Mouse (Mus musculus) B cell, adult 67 days (primary cell): Measurements from ENCODE around the gene Pagr1b. TPM values are rescaled to one million over a fixed set of nuclear protein-coding genes. Genes with fewer than 3 reads are reported as not detected.

Experiments used
- total RNA-seq, 2 experiments: library from RNA; stranded (reverse); gene quantifications; 4 replicates each; pipeline ENCODE4 v1.2.4; 2023

Gene Pagr1b
- total RNA-seq = 1 to 10 TPM in 1 of 2 experiments, not detected in 1; 2.8 TPM

DNA sequence TGATC lies at the start of gene Pagr1b:
TSS of gene Pagr1b (minus strand) at position 4 of the 5 bp plus-strand sequence.

GRCm38 (mm10) chr7:127041851-127042672 lies 25.8 kb upstream of the Pagr1b start, which contains the start of gene Kif22:
Kif22 (minus strand) TSS chr7:127042471.

GRCm38 (mm10) chr7:127026984-127027726 lies 10.9 kb upstream of the Pagr1b start, which contains the start of gene Maz:
Maz (minus strand) TSS chr7:127027037.

GRCm38 (mm10) chr7:127020901-127021562 lies 4.7 kb upstream of the Pagr1b start, which contains the start of the genes Gm42742 and Prrt2:
Gm42742 (minus strand) TSS chr7:127021097.
Prrt2 (minus strand) TSS chr7:127021211.

GRCm38 (mm10) chr7:127016971-127017949 lies 976 bp upstream of the Pagr1b start, which contains the start of gene Pagr1a:
Pagr1a (minus strand) TSS chr7:127017352.

DNA sequence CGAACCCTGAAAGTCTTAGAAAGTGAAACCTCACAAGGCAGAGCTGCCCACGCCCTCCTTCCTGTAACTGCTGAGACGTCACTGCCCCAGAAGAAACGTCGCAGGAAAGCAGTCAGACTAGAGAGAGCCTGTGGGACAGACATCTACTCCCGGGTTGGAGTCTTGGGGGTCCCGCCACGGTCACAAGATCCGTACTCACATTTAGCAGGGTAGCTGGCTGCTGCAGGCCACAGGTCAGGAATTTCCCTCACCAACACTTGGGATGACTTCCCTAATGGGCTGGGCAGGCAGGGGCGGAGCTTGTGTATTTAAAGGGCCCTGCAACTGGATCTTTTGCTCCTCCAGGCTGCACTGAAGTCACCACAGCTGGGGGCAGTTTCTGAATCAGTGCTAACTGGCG lies 2.0 kb downstream of the Pagr1b start, which contains the start of gene Mvp:
TSS of gene Mvp (minus strand) at position 302 of the 400 bp plus-strand sequence.

DNA sequence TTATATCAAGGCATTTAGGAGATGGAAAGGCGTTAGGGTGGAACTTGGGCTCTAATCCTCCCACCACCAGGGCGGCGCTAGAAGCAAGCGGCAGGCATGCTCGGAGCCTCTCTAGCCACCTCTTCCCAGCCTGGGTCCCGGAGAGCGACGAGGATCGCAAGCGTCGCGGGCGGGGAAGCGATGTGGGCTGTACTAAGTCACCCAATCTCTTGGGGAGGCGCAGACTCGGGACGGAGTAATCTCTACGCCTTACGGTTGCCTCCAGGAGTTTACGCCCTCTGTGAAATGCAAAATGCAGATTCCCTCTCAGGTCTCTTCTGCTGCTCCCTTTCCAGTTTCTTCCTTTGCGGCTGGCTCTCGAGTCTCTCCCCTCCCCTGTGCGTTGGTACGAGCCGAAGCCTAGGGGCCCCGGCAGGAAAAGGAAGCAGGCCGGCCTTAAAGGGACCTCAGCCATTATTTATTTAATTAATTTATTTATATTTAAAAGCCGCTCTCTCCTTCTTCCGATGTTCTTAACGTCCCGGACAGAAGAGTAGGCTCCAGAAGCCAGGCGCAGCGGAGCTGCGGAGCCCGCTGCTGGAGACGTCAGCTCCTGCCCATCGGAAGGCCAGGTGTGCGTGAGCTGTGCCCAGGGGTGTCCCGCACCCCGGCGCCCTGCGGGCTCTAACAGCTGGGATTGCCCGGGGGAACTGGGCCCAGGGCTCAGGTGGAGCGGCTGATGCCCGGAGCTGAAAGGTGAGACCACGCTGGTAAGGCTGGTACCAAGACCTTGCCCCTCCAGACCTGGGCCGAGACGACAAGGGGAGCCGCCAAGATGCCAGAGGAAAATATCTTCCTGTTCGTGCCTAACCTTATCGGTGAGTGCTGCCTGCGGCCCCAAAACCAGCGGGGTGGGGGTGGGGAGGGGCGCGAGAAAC lies 40.1 kb downstream of the Pagr1b start, which contains the start of gene Cdiptos:
TSS of gene Cdiptos (minus strand) at position 149 of the 917 bp plus-strand sequence.

DNA sequence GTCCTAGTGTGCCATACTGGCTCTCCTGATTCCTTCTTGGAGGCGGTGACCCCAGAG lies 40.6 kb downstream of the Pagr1b start, which contains the start of gene Cdipt:
TSS of gene Cdipt (plus strand) at position 22 of the 57 bp plus-strand sequence.

Other genes starting within 250 kb of the Pagr1b start
- gene Ypel3, start 239.5 kb downstream of the Pagr1b start, total RNA-seq = 100 to 1,000 TPM; 274 to 280 TPM
- 10 to 100 TPM; 11.8 to 12.3 TPM for gene Tbx6, start 235.0 kb downstream of the Pagr1b start, total RNA-seq
- 100 to 1,000 TPM; 276 to 290 TPM for gene Ppp4c, start 224.0 kb downstream of the Pagr1b start, total RNA-seq
- not detected for gene Fam57b, start 218.8 kb downstream of the Pagr1b start, total RNA-seq
- gene 4930451I11Rik, start 184.8 kb downstream of the Pagr1b start, total RNA-seq = not detected
- not detected for gene Doc2a, start 169.1 kb downstream of the Pagr1b start, total RNA-seq
- gene Hirip3, start 154.5 kb downstream of the Pagr1b start, total RNA-seq = 10 to 100 TPM; 26.6 to 34.7 TPM
- gene Ino80e, start 154.1 kb downstream of the Pagr1b start, total RNA-seq = 10 to 100 TPM; 93.9 to 94.9 TPM
- gene Taok2, start 131.8 kb downstream of the Pagr1b start, total RNA-seq = 100 to 1,000 TPM in 1 of 2 experiments, 10 to 100 TPM in 1; 99.5 to 101 TPM
- gene Tmem219, start 93.6 kb downstream of the Pagr1b start, total RNA-seq = 10 to 100 TPM; 48.7 to 52.4 TPM
- 10 to 100 TPM; 43.5 to 46.3 TPM for gene Kctd13, start 87.6 kb downstream of the Pagr1b start, total RNA-seq
- not detected for gene Asphd1, start 66.9 kb downstream of the Pagr1b start, total RNA-seq
- gene Sez6l2, start 65.9 kb downstream of the Pagr1b start, total RNA-seq = 1 to 10 TPM; 6.3 to 7.0 TPM
- gene Cdipt, start 40.6 kb downstream of the Pagr1b start, total RNA-seq = 10 to 100 TPM; 78.8 to 82.2 TPM
- 1 to 10 TPM in 1 of 2 experiments, under 1 TPM in 1; 0.81 to 1.7 TPM for gene Cdiptos, start 40.4 kb downstream of the Pagr1b start, total RNA-seq
- 10 to 100 TPM; 48.6 to 50.8 TPM for gene Mvp, start 1.9 kb downstream of the Pagr1b start, total RNA-seq
- gene Pagr1a, start 868 bp upstream of the Pagr1b start, total RNA-seq = 10 to 100 TPM in 1 of 2 experiments, 1 to 10 TPM in 1; 4.6 to 47.0 TPM
- gene Gm42742, start 4.6 kb upstream of the Pagr1b start, total RNA-seq = 10 to 100 TPM; 16.6 to 46.2 TPM
- 1 to 10 TPM; 1.2 to 1.9 TPM for gene Prrt2, start 4.7 kb upstream of the Pagr1b start, total RNA-seq
- 100 to 1,000 TPM; 251 to 254 TPM for gene Maz, start 10.6 kb upstream of the Pagr1b start, total RNA-seq
- gene Kif22, start 26.0 kb upstream of the Pagr1b start, total RNA-seq = 1 to 10 TPM; 3.1 to 4.2 TPM
- gene Zg16, start 70.8 kb upstream of the Pagr1b start, total RNA-seq = not detected
- gene AI467606, start 74.9 kb upstream of the Pagr1b start, total RNA-seq = 10 to 100 TPM; 69.0 to 74.5 TPM
- gene Qprt, start 105.7 kb upstream of the Pagr1b start, total RNA-seq = 1 to 10 TPM in 1 of 2 experiments, under 1 TPM in 1; 0.52 to 1.5 TPM
- gene Spn, start 121.3 kb upstream of the Pagr1b start, total RNA-seq = 10 to 100 TPM in 1 of 2 experiments, 1 to 10 TPM in 1; 7.3 to 10.0 TPM
- gene Cd2bp2, start 179.6 kb upstream of the Pagr1b start, total RNA-seq = 10 to 100 TPM; 75.1 to 82.8 TPM
- gene Tbc1d10b, start 192.0 kb upstream of the Pagr1b start, total RNA-seq = 10 to 100 TPM; 59.8 to 76.1 TPM
- gene Mylpf, start 192.4 kb upstream of the Pagr1b start, total RNA-seq = 1 to 10 TPM; 5.8 to 9.7 TPM
- 10 to 100 TPM; 15.8 to 18.7 TPM for gene Zfp553, start 216.6 kb upstream of the Pagr1b start, total RNA-seq
- gene Sept1, start 216.6 kb upstream of the Pagr1b start, total RNA-seq = 100 to 1,000 TPM; 394 to 455 TPM
- 10 to 100 TPM; 19.5 to 26.9 TPM for gene Zfp771, start 227.8 kb upstream of the Pagr1b start, total RNA-seq
- 10 to 100 TPM; 17.2 TPM for gene Dctpp1, start 244.2 kb upstream of the Pagr1b start, total RNA-seq